Mouse (Mus musculus) neutrophil, adult 83 days (primary cell): ENCODE measurements around the gene Morc2a. TPM values are rescaled to one million over a fixed set of nuclear protein-coding genes. Genes with fewer than 3 reads are reported as not detected.

Source experiments
- total RNA-seq, 2 experiments: library from RNA; stranded (reverse); gene quantifications; one replicate each; pipeline ENCODE4 v1.2.4; 2023

Gene Morc2a
- 10 to 100 TPM; 15.4 to 18.0 TPM for total RNA-seq

GRCm38 (mm10) chr11:3648964-3649841 lies at the start of gene Morc2a:
Gene Morc2a (plus strand): TSS chr11:3649191.

Other genes starting within 250 kb of the Morc2a start
- 10 to 100 TPM; 49.4 to 50.4 TPM for gene Limk2, start 240.0 kb upstream of the Morc2a start, total RNA-seq
- 10 to 100 TPM; 11.5 to 14.0 TPM for gene Rnf185, start 196.8 kb upstream of the Morc2a start, total RNA-seq
- not detected for gene Pla2g3, start 160.9 kb upstream of the Morc2a start, total RNA-seq
- 1 to 10 TPM; 6.1 to 6.4 TPM for gene Inpp5j, start 144.4 kb upstream of the Morc2a start, total RNA-seq
- 1 to 10 TPM; 4.3 to 6.3 TPM for gene Selenom, start 134.5 kb upstream of the Morc2a start, total RNA-seq
- 10 to 100 TPM; 21.2 to 21.4 TPM for gene Smtn, start 108.6 kb upstream of the Morc2a start, total RNA-seq
- gene Osbp2, start 214.7 kb downstream of the Morc2a start, total RNA-seq, result not detected
- gene 4921536K21Rik, start 245.9 kb downstream of the Morc2a start, total RNA-seq, result 1 to 10 TPM in 1 of 2 experiments, under 1 TPM in 1; 0.66 to 1.6 TPM
- 1 to 10 TPM; 5.6 to 7.6 TPM for gene Dusp18, start 246.0 kb downstream of the Morc2a start, total RNA-seq